29 mouse cellular contexts compared by ENCODE assay signal in the genomic region with DNA sequence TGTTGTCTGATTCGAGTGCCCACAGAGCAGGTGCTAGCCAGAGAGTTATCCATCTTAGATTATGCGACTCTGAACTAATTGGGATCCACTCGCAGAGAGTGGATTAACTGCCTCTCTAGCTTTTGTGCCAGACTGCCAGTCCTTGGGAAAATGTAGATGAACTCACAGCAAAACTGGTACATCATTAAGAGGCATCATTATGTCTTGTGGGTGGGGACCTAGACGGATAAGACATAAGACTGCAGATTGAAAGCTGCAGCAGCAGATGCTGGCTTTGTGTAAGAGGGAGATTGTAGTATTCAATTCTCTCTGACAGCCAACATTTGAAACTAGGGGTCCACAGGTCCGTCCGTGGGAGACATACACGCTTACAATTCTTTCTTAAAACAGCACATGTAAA. TPM values are rescaled to one million over a fixed set of nuclear protein-coding genes. Genes with fewer than 3 reads are reported as not detected.
"Had no signal": no experiment of that assay in that cellular context is flagged by ENCODE, and none has a peak within 500 bp of the region (broad histone marks: within the 10 kb centered on the region; RNA-seq: fewer than 3 reads in every experiment).

No protein-coding gene starts in this region.

- H3K9ac ChIP-seq: kidney, embryonic 15.5 days; limb, embryonic 13.5 days; liver, embryonic 12.5 days; liver, embryonic 15.5 days; lung, embryonic 15.5 days; midbrain, embryonic 13.5 days; neural tube, embryonic 12.5 days; neural tube, embryonic 15.5 days had no signal

- H3K9me3 ChIP-seq: kidney, embryonic 15.5 days; limb, embryonic 10.5 days; limb, embryonic 13.5 days; liver, embryonic 12.5 days; liver, embryonic 15.5 days; lung, embryonic 15.5 days; megakaryocyte, embryonic 14.5 days; midbrain, embryonic 10.5 days; midbrain, embryonic 13.5 days; neural tube, embryonic 12.5 days; neural tube, embryonic 15.5 days had no signal

- H3K4me2 ChIP-seq: kidney, embryonic 15.5 days; limb, embryonic 13.5 days; liver, embryonic 12.5 days; liver, embryonic 15.5 days; lung, embryonic 15.5 days; midbrain, embryonic 13.5 days; neural tube, embryonic 12.5 days; neural tube, embryonic 15.5 days had no signal

- H3K36me3 ChIP-seq: kidney, embryonic 15.5 days; limb, embryonic 10.5 days; limb, embryonic 13.5 days; liver, embryonic 12.5 days; liver, embryonic 15.5 days; lung, embryonic 15.5 days; midbrain, embryonic 10.5 days; midbrain, embryonic 13.5 days; neural tube, embryonic 12.5 days; neural tube, embryonic 15.5 days had no signal

- H3K27ac ChIP-seq: kidney, embryonic 15.5 days; limb, embryonic 10.5 days; limb, embryonic 13.5 days; liver, embryonic 12.5 days; liver, embryonic 15.5 days; lung, embryonic 15.5 days; midbrain, embryonic 10.5 days; midbrain, embryonic 13.5 days; neural tube, embryonic 12.5 days; neural tube, embryonic 15.5 days; stomach, postnatal 0 days had no signal

- DNase-seq: kidney, adult 8-10 months; kidney, postnatal 10 days; kidney, postnatal 36 days; liver; lung, adult 18-20 months; lung, postnatal 10 days; lung, postnatal 36 days; right cerebral cortex, adult 18-20 months; right cerebral cortex, postnatal 14 days; right cerebral cortex, postnatal 4 days; thymus, adult 2 months; thymus, postnatal 14 days; thymus, postnatal 4 days had no signal

- H3K4me3 ChIP-seq: kidney, embryonic 15.5 days; limb, embryonic 10.5 days; limb, embryonic 13.5 days; liver, embryonic 12.5 days; liver, embryonic 15.5 days; lung, embryonic 15.5 days; megakaryocyte, embryonic 14.5 days; midbrain, embryonic 10.5 days; midbrain, embryonic 13.5 days; neural tube, embryonic 12.5 days; neural tube, embryonic 15.5 days had no signal

- ATAC-seq: liver, embryonic 12.5 days; midbrain, embryonic 13.5 days had no signal

- H3K4me1 ChIP-seq: limb, embryonic 10.5 days; limb, embryonic 13.5 days; liver, embryonic 12.5 days; liver, embryonic 15.5 days had no signal

RNA-seq across cellular contexts. Expression of a gene that starts 8.6 kb away (rescaled TPM):
- total RNA-seq: layer of hippocampus, adult 8-10 months; layer of hippocampus, postnatal 25 days; left cerebral cortex, adult 18-20 months had no signal
- polyA plus RNA-seq: limb, embryonic 10.5 days; limb, embryonic 13.5 days; lung, embryonic 15.5 days; midbrain, embryonic 13.5 days; neural tube, embryonic 12.5 days; neural tube, embryonic 15.5 days; stomach, embryonic 14.5 days; thymus, adult 2 months had no signal
